Mouse (Mus musculus) thymus, adult 2 months (tissue): ENCODE measurements around the gene Gm20518. TPM values are rescaled to one million over a fixed set of nuclear protein-coding genes. Genes with fewer than 3 reads are reported as not detected.

Experiments
- DNase-seq: peaks from one replicate; pipeline ENCODE4 v3.0.0; 2021
- H3K27ac ChIP-seq: fragments of 200-500 bp; 2 replicates; pipeline ENCODE4 v1.5.1; 2012; ENCODE audit warnings: low read length, control low read depth; ENCODE audit not compliant: control insufficient read depth, insufficient read depth
- H3K27me3 ChIP-seq: fragments of 200-500 bp; 2 replicates; pipeline ENCODE4 v1.6.1; 2012; ENCODE audit warnings: mild to moderate bottlenecking, low read length, moderate library complexity, mixed read lengths; ENCODE audit not compliant: control insufficient read depth, insufficient read depth
- H3K36me3 ChIP-seq: fragments of 200-500 bp; 2 replicates; pipeline ENCODE4 v1.6.1; 2012; ENCODE audit warnings: mild to moderate bottlenecking, low read length, moderate library complexity; ENCODE audit not compliant: control insufficient read depth, insufficient read depth
- H3K4me1 ChIP-seq: fragments of 200-500 bp; replicated peaks from 2 replicates; pipeline ENCODE4 v1.6.1; 2012; ENCODE audit warnings: low read length; ENCODE audit not compliant: control insufficient read depth, insufficient read depth
- H3K4me3 ChIP-seq: fragments of 200-500 bp; 2 replicates; pipeline ENCODE4 v1.5.1; 2012; ENCODE audit warnings: mild to moderate bottlenecking, low read length, control low read depth, moderate library complexity; ENCODE audit not compliant: control insufficient read depth, insufficient read depth
- CTCF ChIP-seq: fragments of 200-500 bp; IDR thresholded peaks from 2 replicates; pipeline ENCODE4 v1.5.1; 2012; ENCODE audit warnings: mild to moderate bottlenecking, control low read depth, low read length, moderate library complexity, borderline replicate concordance; ENCODE audit not compliant: control insufficient read depth, poor library complexity, insufficient read depth; ENCODE audit errors: extremely low read depth
- POLR2A ChIP-seq: fragments of 200-500 bp; IDR thresholded peaks from 2 replicates; pipeline ENCODE4 v1.6.1; 2012; ENCODE audit warnings: mild to moderate bottlenecking, low read length, control low read depth, moderate library complexity; ENCODE audit not compliant: control insufficient read depth, poor library complexity, insufficient read depth; ENCODE audit errors: extremely low read depth
- WGBS: fragments of 180-500 bp; shearing (Covaris S2); methylation state at CpG from one replicate; pipeline ENCODE4 v1.1.7; 2018; 5-methylcytosine and 5-hydroxymethylcytosine counted together
- polyA plus RNA-seq: library from polyadenylated mRNA; depleted of rRNA; stranded (reverse); fragments of >200 nt; gene quantifications from 2 replicates; pipeline ENCODE4 v1.2.3, GENCODE M21; 2012

Gene Gm20518
- polyA plus RNA-seq, 1 experiment: 4.9 TPM

- Histone ChIP-seq H3K36me3 (no peaks in the 10 kb centered on the region), H3K27me3 (no peaks in the 10 kb centered on the region; the same call in 1 of the 2 replicates), H3K4me3 (peak overlapping the region; percentile 57), H3K27ac (no peak overlapping the region), H3K4me1 (peaks cover 14% of the 10 kb centered on the region)
- TF ChIP-seq CTCF: peak; percentile 88
- TF ChIP-seq POLR2A: peak; percentile 63
- peak; percentile 94 for DNase-seq
- under 1% methylated on average over 47 of the region's 47 CpGs for WGBS
These were observed 30.1 kb upstream of the Gm20518 start for GRCm38 (mm10) chr16:17921325-17922162.

- Histone ChIP-seq H3K4me1 (peaks cover 14% of the 10 kb centered on the region), H3K27ac (no peak overlapping the region), H3K4me3 (no peak overlapping the region), H3K36me3 (no peaks in the 10 kb centered on the region), H3K27me3 (no peaks in the 10 kb centered on the region; the same call in 1 of the 2 replicates)
- 91% methylated on average over 20 of the region's 20 CpGs for WGBS
- DNase-seq: no peak
- TF ChIP-seq CTCF (no peak), POLR2A (no peak)
These were observed 29.1 kb upstream of the Gm20518 start for GRCm38 (mm10) chr16:17920586-17920985.

GRCm38 (mm10) chr16:17914307-17915249 lies 23.1 kb upstream of the Gm20518 start, which contains the start of gene Gsc2:
Gene Gsc2, minus strand, starts transcription at chr16:17915059.
- H3K27ac ChIP-seq: no peak within 1 kb of the TSS
- 3% methylated on average over 102 of the region's 106 CpGs for WGBS
- TF ChIP-seq CTCF (no peak), POLR2A (no peak)
- peak; percentile 18 for DNase-seq
- peaks cover 15% of the 10 kb centered on the region for H3K27me3 ChIP-seq
- no peaks in the 10 kb centered on the region for H3K36me3 ChIP-seq
- H3K4me1 ChIP-seq: peaks cover 9% of the 10 kb centered on the region
- H3K4me3 ChIP-seq: 0 out of 2 replicates have a peak within 1 kb of the TSS, but pooled peaks have one; percentile 2

GRCm38 (mm10) chr16:17911052-17911595 lies 19.7 kb upstream of the Gm20518 start, which contains the start of gene Ess2:
Gene Ess2, minus strand, starts transcription at chr16:17911348.
- peaks cover 9% of the 10 kb centered on the region for H3K4me1 ChIP-seq
- H3K4me3 ChIP-seq: peak within 1 kb of the TSS; percentile 73
- under 1% methylated on average over 35 of the region's 35 CpGs for WGBS
- TF ChIP-seq POLR2A (peak; percentile 65; the same call in 1 of the 2 replicates), CTCF (peak; percentile 46; the same call in 1 of the 2 replicates)
- H3K36me3 ChIP-seq: peaks cover 10% of the 10 kb centered on the region
- no peak within 1 kb of the TSS for H3K27ac ChIP-seq
- H3K27me3 ChIP-seq: peaks cover 15% of the 10 kb centered on the region
- DNase-seq: peak; percentile 85

- no peaks in the 10 kb centered on the region for H3K4me1 ChIP-seq
- no peak within 1 kb of the TSS for H3K4me3 ChIP-seq
- WGBS: 95% methylated on average over 14 of the region's 14 CpGs
- H3K27ac ChIP-seq: no peak within 1 kb of the TSS
- TF ChIP-seq CTCF: no peak
- TF ChIP-seq POLR2A: no peak
- peaks cover 26% of the 10 kb centered on the region for H3K36me3 ChIP-seq
- DNase-seq: no peak
- H3K27me3 ChIP-seq: no peaks in the 10 kb centered on the region
These were observed 7.0 kb upstream of the Gm20518 start, which contains the start of the genes Dgcr2 and Tssk2 for GRCm38 (mm10) chr16:17898462-17898861. Gene Dgcr2, minus strand, starts transcription at chr16:17898562. Gene Tssk2, plus strand, starts transcription at chr16:17898637.
